Mouse (Mus musculus) bone marrow, adult 2 months (tissue): ENCODE data around the gene Cad. TPM values are rescaled to one million over a fixed set of nuclear protein-coding genes. Genes with fewer than 3 reads are reported as not detected.

ENCODE experiments used
- H3K27ac ChIP-seq: fragments of 200-500 bp; 2 replicates; pipeline ENCODE4 v1.5.1; 2012; ENCODE audit warnings: low read depth, mild to moderate bottlenecking, control low read depth, inconsistent platforms, low read length; ENCODE audit not compliant: control insufficient read depth, poor library complexity, insufficient read depth
- H3K4me1 ChIP-seq: fragments of 200-500 bp; 2 replicates; pipeline ENCODE4 v1.6.1; 2011; ENCODE audit warnings: low read length; ENCODE audit not compliant: control insufficient read depth, insufficient read depth
- H3K4me3 ChIP-seq: fragments of 200-500 bp; replicated peaks from 2 replicates; pipeline ENCODE3; 2011; ENCODE audit warnings: mild to moderate bottlenecking, low read depth, low read length, control low read depth; ENCODE audit not compliant: control insufficient read depth
- CTCF ChIP-seq: fragments of 200-500 bp; IDR thresholded peaks from 2 replicates; pipeline ENCODE4 v1.5.1; 2011; ENCODE audit warnings: low read length, control low read depth; ENCODE audit not compliant: control insufficient read depth, insufficient read depth
- POLR2A ChIP-seq: fragments of 200-500 bp; IDR thresholded peaks from 2 replicates; pipeline ENCODE4 v1.6.1; 2011; ENCODE audit warnings: low read depth, mild to moderate bottlenecking, control low read depth, low read length, borderline replicate concordance; ENCODE audit not compliant: control insufficient read depth
- WGBS: fragments of 180-500 bp; shearing (Covaris S2); methylation state at CpG from one replicate; pipeline ENCODE4 v1.1.7; 2018; 5-methylcytosine and 5-hydroxymethylcytosine counted together
- polyA plus RNA-seq: library from polyadenylated mRNA; stranded (reverse); fragments of >200 nt; gene quantifications from 2 replicates; pipeline ENCODE4 v1.2.4, GENCODE M21; 2011; ENCODE audit warnings: low replicate concordance; ENCODE audit not compliant: missing spikeins, insufficient read depth, insufficient read length

The Cad gene
- polyA plus RNA-seq, 1 experiment: 21.8 TPM

GRCm38 (mm10) chr5:31055216-31056140 is 898 bp downstream of the Cad start:
- Histone ChIP-seq H3K4me1 (peaks cover 3% of the 10 kb centered on the region; the same call in 1 of the 2 replicates), H3K27ac (no peak overlapping the region), H3K4me3 (peak overlapping the region; percentile 77)
- TF ChIP-seq POLR2A (no peak), CTCF (no peak)
- 28% methylated on average over 19 of the region's 19 CpGs for WGBS

- H3K4me1 ChIP-seq: no peaks in the 10 kb centered on the region
- TF ChIP-seq CTCF: no peak
- TF ChIP-seq POLR2A: no peak
- no peak overlapping the region for H3K27ac ChIP-seq
- H3K4me3 ChIP-seq: no peak overlapping the region
- WGBS: 91% methylated on average over 3 of the region's 3 CpGs
Observed at GRCm38 (mm10) chr5:31069810-31070209, 15.2 kb downstream of the Cad start.

GRCm38 (mm10) chr5:31071059-31071458 is 16.5 kb downstream of the Cad start:
- 81% methylated on average over 2 of the region's 2 CpGs for WGBS
- TF ChIP-seq POLR2A (no peak), CTCF (no peak)
- Histone ChIP-seq H3K27ac (no peak overlapping the region), H3K4me3 (no peak overlapping the region), H3K4me1 (no peaks in the 10 kb centered on the region)

- H3K4me3 ChIP-seq: no peak overlapping the region
- TF ChIP-seq POLR2A: no peak
- no peak for TF ChIP-seq CTCF
- 92% methylated on average over 11 of the region's 11 CpGs for WGBS
- H3K4me1 ChIP-seq: no peaks in the 10 kb centered on the region
- no peak overlapping the region for H3K27ac ChIP-seq
Observed at GRCm38 (mm10) chr5:31071821-31072220, 17.2 kb downstream of the Cad start.

- TF ChIP-seq POLR2A (no peak), CTCF (no peak)
- H3K4me3 ChIP-seq: no peak overlapping the region
- WGBS: 91% methylated on average over 12 of the region's 12 CpGs
- H3K27ac ChIP-seq: no peak overlapping the region
- no peaks in the 10 kb centered on the region for H3K4me1 ChIP-seq
Observed at GRCm38 (mm10) chr5:31073176-31073575, 18.6 kb downstream of the Cad start.

GRCm38 (mm10) chr5:31076346-31076745 is 21.8 kb downstream of the Cad start:
- Histone ChIP-seq H3K27ac (no peak overlapping the region), H3K4me3 (no peak overlapping the region), H3K4me1 (no peaks in the 10 kb centered on the region)
- TF ChIP-seq CTCF: no peak
- no peak for TF ChIP-seq POLR2A
- WGBS: 84% methylated on average over 13 of the region's 13 CpGs

GRCm38 (mm10) chr5:31080059-31080794 is 25.6 kb downstream of the Cad start:
- H3K4me1 ChIP-seq: no peaks in the 10 kb centered on the region
- no peak overlapping the region for H3K4me3 ChIP-seq
- no peak for TF ChIP-seq CTCF
- no peak for TF ChIP-seq POLR2A
- 76% methylated on average over 13 of the region's 13 CpGs for WGBS
- H3K27ac ChIP-seq: no peak overlapping the region

- 75% methylated on average over 3 of the region's 3 CpGs for WGBS
- H3K27ac ChIP-seq: no peak overlapping the region
- H3K4me3 ChIP-seq: no peak overlapping the region
- TF ChIP-seq POLR2A: no peak
- TF ChIP-seq CTCF: no peak
- H3K4me1 ChIP-seq: no peaks in the 10 kb centered on the region
Observed at GRCm38 (mm10) chr5:31080795-31081164, 26.2 kb downstream of the Cad start.
